Mouse (Mus musculus): ENCODE measurements around the gene Acads.

Acads gene

DNA sequence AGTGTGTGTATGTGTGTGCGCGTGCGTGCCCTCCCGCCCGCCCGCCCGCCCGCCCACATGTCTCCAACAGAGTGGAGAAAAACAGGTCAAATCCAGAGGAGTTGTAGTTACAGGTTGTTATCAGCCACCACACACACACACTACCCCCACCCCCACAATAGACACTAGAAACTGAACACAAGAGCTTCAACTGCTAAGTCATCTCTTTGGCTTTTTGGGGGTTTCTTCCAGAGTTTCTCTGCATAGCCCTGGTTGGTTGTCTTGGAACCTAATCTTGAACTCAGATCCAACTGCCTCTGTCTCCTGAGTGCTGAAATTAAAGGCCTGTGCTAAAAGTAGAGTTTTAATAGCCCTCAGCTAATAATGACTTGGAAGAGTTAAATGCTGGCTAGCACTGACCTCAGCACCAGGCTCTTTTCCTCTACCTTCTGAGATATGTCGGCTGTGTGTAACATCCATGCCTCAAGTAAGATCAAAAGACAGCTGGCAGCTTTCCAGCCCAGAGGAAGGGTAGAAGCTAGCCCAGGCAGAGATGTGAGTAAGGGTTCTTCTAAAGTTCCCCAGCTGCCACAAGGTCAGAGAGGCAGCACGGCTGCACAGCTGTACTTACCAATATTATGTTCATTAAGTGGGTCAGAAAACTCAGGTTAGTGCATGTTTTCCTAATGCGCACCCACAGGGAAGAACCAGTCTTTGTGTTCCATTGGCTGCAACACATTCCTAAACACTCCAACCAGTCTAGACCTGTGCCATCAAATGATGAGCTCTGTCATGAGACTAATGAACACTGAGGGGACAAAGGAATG is 47.8 kb downstream of the Acads start:
- DNase-seq (ENCODE audit: low read depth), result no peak

- DNase-seq (ENCODE audit: low read depth), result no peak
Measured at GRCm38 (mm10) chr5:115070457-115070856, 48.7 kb downstream of the Acads start.

GRCm38 (mm10) chr5:115069611-115070010 is 49.5 kb downstream of the Acads start:
- DNase-seq (ENCODE audit: low read depth), result no peak

DNA sequence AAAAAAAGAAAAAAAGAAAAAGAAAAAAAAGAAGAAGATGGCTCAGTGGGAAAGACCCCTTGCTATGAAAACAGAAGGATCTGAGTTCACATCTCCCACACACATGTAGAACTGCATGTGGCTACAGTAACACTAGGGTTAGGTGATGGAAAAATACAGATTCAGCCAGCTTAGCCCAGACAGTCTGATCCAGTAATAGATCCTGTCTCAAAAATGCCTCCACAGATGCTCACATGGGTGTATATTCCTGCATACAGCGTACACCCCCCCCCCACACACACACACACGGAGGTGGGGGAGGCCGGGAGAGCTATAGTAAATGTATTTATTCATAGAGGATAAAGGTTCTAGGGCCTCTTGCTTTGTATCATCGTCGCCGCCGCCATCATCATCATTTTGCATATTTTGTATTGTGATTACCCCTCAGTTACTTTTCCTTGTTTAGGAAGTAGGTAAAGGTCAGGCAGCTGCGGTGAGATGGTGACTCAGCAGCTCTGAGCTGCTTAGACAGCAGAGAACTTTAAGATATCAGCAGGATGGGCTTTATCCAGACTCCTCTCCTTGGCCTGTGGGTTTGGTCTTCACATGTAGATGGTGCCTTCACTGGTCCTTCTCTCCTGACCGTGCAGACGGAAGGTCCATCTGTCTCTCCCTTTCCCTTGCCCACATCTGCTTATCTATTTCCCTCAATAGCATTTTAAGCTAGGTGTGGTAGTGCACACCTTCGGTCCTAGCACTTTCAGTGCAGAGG is 50.3 kb downstream of the Acads start:
- DNase-seq (ENCODE audit: low read depth), result no peak

- no peak for DNase-seq (ENCODE audit: low read depth)
Measured at GRCm38 (mm10) chr5:115066245-115066644, 52.9 kb downstream of the Acads start.

DNA sequence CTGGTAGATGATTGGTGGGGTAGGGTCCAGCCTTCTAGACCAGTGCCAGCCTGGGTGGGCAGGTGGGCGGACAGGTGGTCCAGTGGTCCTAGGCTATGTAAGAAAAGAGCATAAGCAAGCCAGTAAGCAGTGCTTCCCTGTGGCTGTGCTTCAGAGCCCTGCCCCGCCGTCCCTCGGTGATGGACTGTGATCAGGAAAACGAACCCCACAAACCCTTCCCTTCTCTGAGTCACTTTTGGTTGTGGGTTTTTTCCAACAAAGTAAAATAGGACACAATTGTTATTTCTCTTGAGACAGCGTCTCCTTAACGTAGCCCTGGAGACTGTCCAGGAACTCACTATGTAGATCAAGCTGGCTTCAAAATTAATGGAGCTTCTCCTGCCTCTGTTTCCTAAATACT is 55.8 kb downstream of the Acads start:
- DNase-seq (ENCODE audit: low read depth), result no peak

DNA sequence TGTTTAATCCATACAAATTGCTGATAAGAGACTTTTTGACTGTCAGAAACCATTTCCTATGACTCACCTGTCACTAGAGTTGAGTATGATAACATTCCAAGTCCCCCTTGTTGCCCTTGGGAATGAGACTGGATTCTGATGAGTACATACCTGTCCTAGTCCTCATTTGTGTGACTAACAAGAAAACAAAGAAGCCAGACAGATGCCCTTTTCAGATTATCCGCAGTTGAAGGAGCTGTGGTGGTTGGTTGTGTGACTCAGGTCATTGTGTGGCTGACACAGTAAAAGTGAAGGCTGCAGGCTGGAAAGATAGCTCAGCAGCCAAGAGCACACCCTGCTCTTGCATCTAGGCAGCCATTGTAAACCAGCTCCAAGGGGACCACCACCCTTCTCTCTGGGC is 56.6 kb downstream of the Acads start:
- no peak for DNase-seq (ENCODE audit: low read depth)

DNA sequence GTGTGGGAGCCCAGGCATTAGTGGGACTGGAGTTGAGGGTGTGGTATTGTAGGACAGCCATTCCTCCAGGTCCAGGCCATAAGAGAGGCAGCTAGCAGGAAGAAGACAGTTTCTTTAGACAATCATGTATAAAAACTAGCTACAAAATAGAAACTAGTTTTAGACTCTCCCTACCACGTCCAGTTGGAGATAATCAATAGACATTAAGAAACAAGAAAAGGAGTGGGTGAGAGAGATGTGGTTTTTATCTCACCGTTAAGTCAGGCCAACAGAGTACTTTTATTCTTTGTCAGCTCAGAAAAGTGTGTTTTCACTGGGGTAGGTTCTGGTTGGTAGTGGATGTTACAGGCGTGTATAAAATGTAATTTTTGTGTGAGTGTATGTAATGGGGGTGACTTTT is 58.2 kb downstream of the Acads start:
- DNase-seq (ENCODE audit: low read depth), result no peak

All from induced T-regulatory cell, adult 2 months (primary cell).